Mouse (Mus musculus) activated CD4-positive, CD25-positive, alpha-beta regulatory T cell (primary cell): Measurements from ENCODE around the gene Slc17a5. TPM values are rescaled to one million over a fixed set of nuclear protein-coding genes. Genes with fewer than 3 reads are reported as not detected.

Experiments
- polyA plus RNA-seq, 2 experiments: library from polyadenylated mRNA; unstranded; fragments of 100-300 nt; shearing (Covaris generic); gene quantifications; one replicate each; pipeline ENCODE4 v1.2.1; 2017

The Slc17a5 gene
- polyA plus RNA-seq = 10 to 100 TPM; 11.8 to 23.7 TPM

DNA sequence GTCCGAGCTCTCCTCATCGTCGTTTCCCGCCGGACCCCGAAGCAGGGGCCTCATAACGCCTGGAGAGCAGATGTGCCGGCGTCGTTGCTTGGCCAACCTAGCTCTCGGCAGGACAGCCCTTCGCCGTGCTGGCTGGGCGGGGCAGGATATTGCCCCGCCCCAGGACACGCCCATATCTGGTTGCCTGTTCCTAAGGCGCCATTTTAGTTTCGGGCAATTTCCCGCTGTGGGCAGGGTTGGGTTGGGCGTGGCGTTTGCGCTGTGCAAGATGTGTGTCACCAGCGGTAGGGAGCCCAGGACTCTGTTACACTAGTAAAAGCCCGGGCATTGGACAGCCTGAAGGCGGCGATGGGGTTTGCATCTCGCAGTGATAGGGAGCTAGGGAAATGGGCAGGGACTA is at the start of gene Slc17a5:
TSS of gene Slc17a5 (minus strand) at position 128 of the 400 bp plus-strand sequence.

DNA sequence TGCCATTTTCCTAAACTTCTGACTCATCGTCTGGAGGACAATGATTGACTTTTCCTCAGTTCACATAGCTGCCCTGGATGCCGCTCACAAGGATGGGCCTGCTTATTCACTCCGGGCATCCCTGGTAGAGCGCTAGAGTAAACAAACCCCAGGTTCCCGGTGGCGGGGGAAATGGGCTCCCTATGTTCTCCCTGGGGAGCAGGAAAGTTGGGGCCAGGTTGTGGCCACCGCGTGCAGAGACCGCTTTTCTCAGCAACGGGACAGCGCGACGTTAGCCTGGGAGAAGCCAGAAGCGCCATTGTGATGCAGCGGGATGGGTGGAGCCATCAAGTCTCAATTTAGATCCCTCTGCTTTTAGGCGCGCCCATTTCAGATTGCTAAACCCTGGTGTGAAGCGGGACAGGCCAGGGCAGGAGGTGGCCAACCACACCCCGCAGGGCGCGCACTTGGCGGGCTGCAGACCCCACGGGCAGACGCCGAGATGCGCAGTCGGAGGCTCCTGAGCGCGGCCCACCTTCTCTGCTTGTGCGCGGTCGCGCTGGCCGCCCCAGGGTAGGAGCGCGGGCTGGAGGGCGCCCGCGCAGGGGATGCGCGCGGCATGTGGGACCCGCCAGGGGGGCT is 27.7 kb upstream of the Slc17a5 start, which contains the start of gene Cd109:
TSS of gene Cd109 (plus strand) at position 146 of the 621 bp plus-strand sequence.

DNA sequence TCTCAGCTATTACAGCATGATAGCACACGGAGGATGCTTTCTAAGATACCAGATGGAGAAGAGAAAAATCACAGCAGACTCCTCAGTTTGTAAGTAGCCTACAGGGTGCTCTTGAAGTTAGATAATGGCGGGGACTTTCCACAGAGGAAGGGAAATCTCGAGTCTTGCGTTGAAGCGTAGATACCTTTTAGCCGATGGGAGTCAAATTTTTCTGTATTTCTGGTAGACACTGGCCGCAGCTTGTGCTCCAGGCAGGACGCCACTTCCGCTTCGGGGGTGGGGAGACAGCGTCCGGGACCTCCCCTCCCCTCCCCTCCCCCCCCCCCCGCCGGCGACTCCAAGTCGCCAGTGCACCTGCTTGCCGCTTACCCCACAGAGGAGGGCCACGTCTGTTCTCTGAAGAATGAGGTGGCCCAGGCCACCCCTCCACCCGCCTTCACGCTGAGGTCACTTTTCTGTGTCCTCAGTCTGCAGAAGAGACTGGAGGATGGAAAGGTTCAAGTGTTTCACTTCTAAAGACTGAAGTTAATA is 98.9 kb downstream of the Slc17a5 start, which contains the start of gene Eef1a1:
TSS of gene Eef1a1 (minus strand) at position 262 of the 531 bp plus-strand sequence.

Other genes with a start within 250 kb of the Slc17a5 start
- not detected for gene Gsta2, start 232.3 kb downstream of the Slc17a5 start, polyA plus RNA-seq
- under 1 TPM in 1 of 2 experiments, not detected in 1; 0.39 TPM for gene Dppa5a, start 219.9 kb downstream of the Slc17a5 start, polyA plus RNA-seq
- under 1 TPM in 1 of 2 experiments, not detected in 1; 0.23 TPM for gene Ooep, start 209.3 kb downstream of the Slc17a5 start, polyA plus RNA-seq
- 1 to 10 TPM; 5.6 to 8.2 TPM for gene Ddx43, start 192.3 kb downstream of the Slc17a5 start, polyA plus RNA-seq
- gene Cgas, start 144.8 kb downstream of the Slc17a5 start, polyA plus RNA-seq = 1 to 10 TPM; 2.5 to 5.2 TPM
- gene Mto1, start 139.8 kb downstream of the Slc17a5 start, polyA plus RNA-seq = 10 to 100 TPM; 21.8 to 38.0 TPM
- gene Gm17324, start 139.3 kb downstream of the Slc17a5 start, polyA plus RNA-seq = 1 to 10 TPM in 1 of 2 experiments, under 1 TPM in 1; 0.69 to 1.7 TPM
- gene Eef1a1, start 98.9 kb downstream of the Slc17a5 start, polyA plus RNA-seq = 1,000 to 10,000 TPM; 3,735 to 5,668 TPM
- gene Cd109, start 27.5 kb upstream of the Slc17a5 start, polyA plus RNA-seq = under 1 TPM; 0.31 to 0.44 TPM